Mouse (Mus musculus): ENCODE measurements around the gene Cenpq. TPM values are rescaled to one million over a fixed set of nuclear protein-coding genes. Genes with fewer than 3 reads are reported as not detected.

The Cenpq gene
- polyA plus RNA-seq (2012): 0.30 and 0.34 TPM in 2 replicates

DNA sequence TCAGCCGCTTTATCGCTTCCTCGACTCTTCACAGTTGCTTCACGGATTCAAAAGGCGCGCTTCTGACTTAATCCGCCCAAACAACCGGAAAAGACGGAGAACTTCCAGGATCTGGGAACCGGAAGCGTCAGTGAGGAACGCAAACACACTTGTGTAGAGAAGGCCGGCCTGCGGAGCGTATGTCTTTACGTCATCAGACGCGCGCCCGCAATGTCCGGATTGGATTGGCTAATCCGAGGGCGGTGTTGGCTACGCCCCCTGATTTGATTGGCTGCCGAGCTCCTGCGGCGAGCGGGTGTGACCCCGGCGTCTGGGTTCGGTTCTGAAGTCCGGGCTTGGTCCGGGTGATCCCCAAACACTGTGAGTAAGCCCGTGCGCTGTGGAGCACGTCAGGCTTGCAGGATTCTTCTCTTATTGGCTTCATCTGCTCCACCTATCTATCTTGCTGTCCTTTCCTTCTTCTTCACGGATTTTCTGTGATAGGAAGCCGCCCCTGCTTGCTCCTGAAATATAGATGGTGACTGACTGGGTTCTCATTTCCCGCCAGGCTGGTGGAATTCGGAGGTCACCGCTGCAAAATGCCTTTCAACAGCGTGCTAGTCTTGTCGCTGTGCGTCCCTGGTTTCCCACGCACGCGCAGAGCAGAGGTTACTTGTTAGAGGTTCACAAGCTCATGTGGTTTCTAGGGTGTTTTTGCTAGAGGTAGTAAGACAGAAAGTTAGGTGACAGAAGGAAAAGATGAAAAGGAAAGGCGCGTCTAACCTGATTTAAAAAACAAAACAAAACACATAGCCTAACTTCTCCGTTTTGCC lies at the start of gene Cenpq, which contains the start of gene Mut:
TSS of gene Cenpq (minus strand) at position 628 of the 812 bp plus-strand sequence.
TSS of gene Mut (plus strand) at position 266 of the 812 bp plus-strand sequence.
- no peaks in the 10 kb centered on the region for H3K9me3 ChIP-seq (ENCODE audit: control insufficient read depth, low read length)
- peaks cover 44% of the 10 kb centered on the region for H3K36me3 ChIP-seq (ENCODE audit: control insufficient read depth)
- peaks cover 17% of the 10 kb centered on the region for H3K4me1 ChIP-seq (ENCODE audit: control insufficient read depth)
- peak within 1 kb of the TSS; percentile 77 for H3K4me3 ChIP-seq (replicated peaks)
- H3K27me3 ChIP-seq (ENCODE audit: control insufficient read depth): no peaks in the 10 kb centered on the region
- TF ChIP-seq GATA1 (IDR thresholded peaks at IDR 0.05; ENCODE audit: low read length): no peak
- TF ChIP-seq TAL1 (IDR thresholded peaks at IDR 0.05; ENCODE audit: low read length): no peak

DNA sequence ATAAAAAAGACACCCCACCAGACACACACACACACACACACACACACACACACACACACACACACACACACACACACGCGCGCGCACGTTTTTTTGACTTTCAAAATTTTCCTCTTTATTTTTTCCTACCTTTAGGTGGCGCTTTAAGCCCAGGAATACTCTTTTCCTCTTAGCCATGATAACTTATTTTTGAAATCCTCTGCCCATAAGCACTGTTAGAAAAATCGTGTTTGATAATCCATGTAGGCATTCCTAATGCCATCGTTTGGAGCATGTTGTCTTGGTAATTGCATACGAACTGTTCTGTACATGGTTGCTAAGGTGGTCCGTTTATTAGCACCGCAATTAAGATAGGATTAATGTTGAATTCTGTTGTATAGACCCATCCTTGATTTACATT lies 43.1 kb upstream of the Cenpq start:
- Histone ChIP-seq H3K4me3 (replicated peaks) (no peak overlapping the region), H3K36me3 (ENCODE audit: control insufficient read depth) (no peaks in the 10 kb centered on the region), H3K27me3 (ENCODE audit: control insufficient read depth) (no peaks in the 10 kb centered on the region), H3K4me1 (ENCODE audit: control insufficient read depth) (no peaks in the 10 kb centered on the region), H3K9me3 (ENCODE audit: control insufficient read depth, low read length) (no peaks in the 10 kb centered on the region)
- TF ChIP-seq GATA1 (IDR thresholded peaks at IDR 0.05; ENCODE audit: low read length): no peak
- TF ChIP-seq TAL1 (IDR thresholded peaks at IDR 0.05; ENCODE audit: low read length): no peak

DNA sequence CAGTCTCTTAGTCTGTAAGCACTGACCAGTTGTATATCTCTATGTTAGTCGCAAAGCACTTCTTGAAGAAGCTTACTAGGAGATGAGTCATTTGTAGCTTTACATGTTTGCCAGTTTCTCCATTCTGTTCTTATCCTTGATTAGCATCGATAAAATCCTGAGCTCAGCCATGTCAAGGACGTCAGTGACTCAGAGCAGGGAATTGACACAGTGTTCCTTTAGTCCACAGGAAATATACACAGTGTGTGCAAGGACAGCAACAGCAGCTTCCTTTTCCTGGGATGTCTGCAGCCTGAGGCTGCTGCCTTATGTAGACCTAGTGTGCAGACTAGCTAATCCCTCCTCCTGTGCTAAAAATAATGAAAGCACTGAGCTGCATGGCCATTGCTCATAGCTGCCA lies 13.7 kb upstream of the Cenpq start:
- Histone ChIP-seq H3K36me3 (ENCODE audit: control insufficient read depth) (peaks cover 47% of the 10 kb centered on the region), H3K9me3 (ENCODE audit: control insufficient read depth, low read length) (no peaks in the 10 kb centered on the region), H3K27me3 (ENCODE audit: control insufficient read depth) (no peaks in the 10 kb centered on the region), H3K4me3 (replicated peaks) (no peak overlapping the region), H3K4me1 (ENCODE audit: control insufficient read depth) (no peaks in the 10 kb centered on the region)
- TF ChIP-seq GATA1 (IDR thresholded peaks at IDR 0.05; ENCODE audit: low read length): no peak
- TF ChIP-seq TAL1 (IDR thresholded peaks at IDR 0.05; ENCODE audit: low read length): no peak

DNA sequence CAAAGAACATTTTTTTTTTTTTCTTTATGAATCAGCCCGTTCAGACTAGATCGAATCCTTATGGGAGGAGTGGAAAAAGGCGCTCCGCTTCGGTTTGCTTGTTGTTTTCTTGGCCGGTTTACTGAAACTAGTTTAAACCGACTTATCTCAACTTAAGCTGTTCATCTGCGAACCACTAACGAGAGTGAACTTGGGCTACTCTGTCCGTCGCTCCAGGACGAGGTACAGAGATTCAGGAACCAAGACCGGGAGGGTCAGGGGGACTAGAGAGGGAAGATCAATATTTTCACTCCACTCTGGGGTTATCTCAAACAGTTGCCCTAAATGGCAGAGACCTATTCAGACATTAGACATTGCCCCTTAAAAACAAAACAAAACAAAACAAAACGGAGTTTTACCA lies 862 bp downstream of the Cenpq start:
- Histone ChIP-seq H3K4me1 (ENCODE audit: control insufficient read depth) (peaks cover 17% of the 10 kb centered on the region), H3K9me3 (ENCODE audit: control insufficient read depth, low read length) (no peaks in the 10 kb centered on the region), H3K36me3 (ENCODE audit: control insufficient read depth) (peaks cover 47% of the 10 kb centered on the region), H3K27me3 (ENCODE audit: control insufficient read depth) (no peaks in the 10 kb centered on the region), H3K4me3 (replicated peaks) (peak overlapping the region; percentile 77)
- no peak for TF ChIP-seq TAL1 (IDR thresholded peaks at IDR 0.05; ENCODE audit: low read length)
- no peak for TF ChIP-seq GATA1 (IDR thresholded peaks at IDR 0.05; ENCODE audit: low read length)

DNA sequence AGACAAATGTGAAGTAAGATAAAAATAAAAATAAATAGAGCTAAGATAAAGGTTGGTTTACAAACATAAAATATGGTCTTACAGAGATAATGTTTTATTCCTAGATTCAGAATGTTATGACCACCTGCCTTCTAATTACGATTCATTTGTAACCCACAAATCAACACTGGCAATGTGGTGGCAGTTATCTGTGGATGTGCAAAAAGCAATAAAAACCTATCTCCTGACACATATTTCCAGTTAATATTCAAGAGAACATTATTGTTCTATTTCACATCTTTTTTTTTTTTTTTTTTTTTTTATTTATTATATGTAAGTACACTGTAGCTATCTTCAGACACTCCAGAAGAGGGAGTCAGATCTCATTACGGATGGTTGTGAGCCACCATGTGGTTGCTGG lies 19.3 kb downstream of the Cenpq start:
- no peak overlapping the region for H3K4me3 ChIP-seq (replicated peaks)
- H3K4me1 ChIP-seq (ENCODE audit: control insufficient read depth): no peaks in the 10 kb centered on the region
- no peaks in the 10 kb centered on the region for H3K36me3 ChIP-seq (ENCODE audit: control insufficient read depth)
- no peaks in the 10 kb centered on the region for H3K9me3 ChIP-seq (ENCODE audit: control insufficient read depth, low read length)
- no peak for TF ChIP-seq GATA1 (IDR thresholded peaks at IDR 0.05; ENCODE audit: low read length)
- TF ChIP-seq TAL1 (IDR thresholded peaks at IDR 0.05; ENCODE audit: low read length): no peak
- H3K27me3 ChIP-seq (ENCODE audit: control insufficient read depth): no peaks in the 10 kb centered on the region

DNA sequence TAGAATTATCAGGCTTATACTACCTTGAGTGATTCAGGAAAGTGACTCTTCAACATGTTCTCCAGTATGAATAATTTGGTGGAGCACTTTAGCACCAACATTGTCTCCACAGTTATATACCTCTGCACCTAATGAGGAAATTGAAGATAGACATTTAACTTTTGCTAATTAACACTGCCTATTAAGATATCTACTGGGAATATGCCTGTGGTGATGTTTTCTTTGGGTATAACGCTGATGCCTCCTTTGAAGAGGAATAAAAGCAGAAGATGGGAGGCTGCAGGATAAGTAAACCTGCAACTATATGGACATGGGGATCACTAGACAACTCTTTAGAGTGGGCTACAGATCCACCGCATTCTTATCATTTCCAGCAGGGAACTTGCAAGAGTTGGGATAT lies 20.6 kb downstream of the Cenpq start, which contains the start of gene Glyatl3:
TSS of gene Glyatl3 (minus strand) at position 101 of the 400 bp plus-strand sequence.
- H3K9me3 ChIP-seq (ENCODE audit: control insufficient read depth, low read length): no peaks in the 10 kb centered on the region
- H3K36me3 ChIP-seq (ENCODE audit: control insufficient read depth): no peaks in the 10 kb centered on the region
- no peak within 1 kb of the TSS for H3K4me3 ChIP-seq (replicated peaks)
- TF ChIP-seq GATA1 (IDR thresholded peaks at IDR 0.05; ENCODE audit: low read length) (no peak), TAL1 (IDR thresholded peaks at IDR 0.05; ENCODE audit: low read length) (no peak)
- H3K4me1 ChIP-seq (ENCODE audit: control insufficient read depth): no peaks in the 10 kb centered on the region
- no peaks in the 10 kb centered on the region for H3K27me3 ChIP-seq (ENCODE audit: control insufficient read depth)

DNA sequence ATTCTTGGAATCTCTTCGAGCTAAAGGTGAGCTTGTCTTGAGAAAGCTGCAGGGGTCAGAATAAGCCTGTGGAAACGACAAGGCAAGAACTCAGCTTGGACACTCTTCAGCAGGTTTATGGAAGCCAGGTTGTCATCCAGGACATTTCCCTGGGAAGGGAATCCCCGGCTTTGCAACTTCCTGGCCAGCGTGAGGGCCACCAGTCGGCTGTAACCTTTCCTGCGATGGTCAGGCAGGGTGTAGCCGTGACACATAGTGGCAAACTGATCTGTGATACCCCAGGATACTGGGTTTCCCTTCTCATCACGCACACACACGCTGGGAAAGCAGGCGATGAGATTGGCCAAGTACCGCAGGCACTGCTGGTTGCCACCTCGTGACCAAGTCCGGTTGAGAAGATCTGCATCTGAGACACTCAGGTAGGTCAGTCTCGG lies 30.1 kb downstream of the Cenpq start:
- H3K4me3 ChIP-seq (replicated peaks): no peak overlapping the region
- H3K27me3 ChIP-seq (ENCODE audit: control insufficient read depth): no peaks in the 10 kb centered on the region; the same call in 1 of the 2 replicates
- TF ChIP-seq GATA1 (IDR thresholded peaks at IDR 0.05; ENCODE audit: low read length): no peak
- no peak for TF ChIP-seq TAL1 (IDR thresholded peaks at IDR 0.05; ENCODE audit: low read length)
- H3K4me1 ChIP-seq (ENCODE audit: control insufficient read depth): peaks cover 12% of the 10 kb centered on the region
- no peaks in the 10 kb centered on the region for H3K9me3 ChIP-seq (ENCODE audit: control insufficient read depth, low read length)
- H3K36me3 ChIP-seq (ENCODE audit: control insufficient read depth): no peaks in the 10 kb centered on the region

DNA sequence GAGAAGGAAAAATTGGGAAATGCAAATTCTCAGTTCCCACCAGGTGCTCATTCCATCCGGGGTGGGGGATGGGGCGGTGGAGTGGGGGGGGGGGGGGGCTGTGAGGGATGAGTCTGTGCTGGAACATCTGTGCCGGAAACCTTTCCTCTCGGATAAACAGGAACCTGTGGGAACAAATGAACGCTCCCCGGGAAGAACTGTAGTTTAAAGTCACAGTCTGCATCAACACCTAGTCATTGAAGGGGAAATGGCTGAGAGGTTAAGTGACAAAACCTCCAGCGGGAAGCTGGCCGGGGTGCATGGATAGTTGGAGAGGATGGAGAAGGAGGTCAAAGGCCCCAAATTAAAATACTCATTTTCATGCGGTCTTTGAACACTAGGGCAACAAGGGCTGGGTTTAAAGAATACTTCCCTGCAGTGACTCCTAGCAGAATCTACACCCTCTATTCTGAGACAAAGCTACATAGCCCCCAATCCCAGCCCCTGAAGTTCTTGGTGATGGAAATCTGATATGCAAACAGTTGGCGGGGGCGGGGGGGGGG lies 30.7 kb downstream of the Cenpq start:
- Histone ChIP-seq H3K36me3 (ENCODE audit: control insufficient read depth) (no peaks in the 10 kb centered on the region), H3K4me3 (replicated peaks) (no peak overlapping the region), H3K27me3 (ENCODE audit: control insufficient read depth) (no peaks in the 10 kb centered on the region; the same call in 1 of the 2 replicates), H3K4me1 (ENCODE audit: control insufficient read depth) (peaks cover 16% of the 10 kb centered on the region), H3K9me3 (ENCODE audit: control insufficient read depth, low read length) (no peaks in the 10 kb centered on the region)
- no peak for TF ChIP-seq TAL1 (IDR thresholded peaks at IDR 0.05; ENCODE audit: low read length)
- no peak for TF ChIP-seq GATA1 (IDR thresholded peaks at IDR 0.05; ENCODE audit: low read length)

DNA sequence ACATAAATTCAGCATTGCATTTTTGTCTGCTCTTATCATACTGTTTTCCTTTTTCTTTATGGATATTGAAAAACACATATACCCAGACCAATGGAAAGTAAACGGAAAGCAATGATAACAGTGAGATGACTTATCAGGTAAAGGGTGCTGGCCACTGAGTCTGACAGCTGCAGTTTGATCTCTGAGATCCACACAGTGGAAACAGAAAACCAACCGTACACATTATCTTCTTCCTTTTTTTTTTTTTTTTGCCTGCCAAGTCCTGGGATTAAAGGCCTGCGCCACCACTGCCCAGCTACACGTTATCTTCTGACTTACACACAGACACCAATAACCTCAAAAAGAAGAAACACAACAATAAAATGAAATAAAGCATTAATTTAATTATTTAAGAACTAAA lies 31.5 kb downstream of the Cenpq start:
- TF ChIP-seq TAL1 (IDR thresholded peaks at IDR 0.05; ENCODE audit: low read length): no peak
- TF ChIP-seq GATA1 (IDR thresholded peaks at IDR 0.05; ENCODE audit: low read length): no peak
- Histone ChIP-seq H3K9me3 (ENCODE audit: control insufficient read depth, low read length) (no peaks in the 10 kb centered on the region), H3K4me1 (ENCODE audit: control insufficient read depth) (peaks cover 16% of the 10 kb centered on the region), H3K27me3 (ENCODE audit: control insufficient read depth) (no peaks in the 10 kb centered on the region; the same call in 1 of the 2 replicates), H3K4me3 (replicated peaks) (no peak overlapping the region), H3K36me3 (ENCODE audit: control insufficient read depth) (no peaks in the 10 kb centered on the region)
